Mouse (Mus musculus) ES-E14 (cell line): Measurements from ENCODE around the gene Tnks1bp1. TPM values are rescaled to one million over a fixed set of nuclear protein-coding genes. Genes with fewer than 3 reads are reported as not detected.

Source experiments
- DNase-seq: peaks from one replicate; pipeline ENCODE4 v3.0.0-alpha.2; 2013; ENCODE audit warnings: low read depth, low spot score
- H3K27ac ChIP-seq: 2 replicates; pipeline ENCODE4 v1.5.1; 2012; ENCODE audit warnings: low read depth, mild to moderate bottlenecking, low read length, moderate library complexity, mixed read lengths; ENCODE audit not compliant: poor library complexity, insufficient read depth, severe bottlenecking
- H3K36me3 ChIP-seq: 2 replicates; pipeline ENCODE4 v1.6.1; 2012; ENCODE audit warnings: mild to moderate bottlenecking, low read length, moderate library complexity, mixed read lengths; ENCODE audit not compliant: control insufficient read depth, poor library complexity, insufficient read depth, severe bottlenecking
- H3K4me1 ChIP-seq, 2 experiments: fragments of 150-350 bp in 1 of 2; sonication (generic) in 1 of 2; 2 replicates each; pipeline ENCODE4 v1.6.1; 2012; ENCODE audit warnings: low read length in 2 of 2, mild to moderate bottlenecking in 1 of 2, mixed read lengths in 1 of 2; ENCODE audit not compliant: control insufficient read depth in 2 of 2, insufficient read depth in 2 of 2, poor library complexity in 1 of 2
- H3K4me3 ChIP-seq, 2 experiments: fragments of 150-350 bp in 1 of 2; sonication (generic) in 1 of 2; 2 replicates each; pipeline ENCODE4 v1.5.1; 2012; ENCODE audit warnings: low read length in 2 of 2, low read depth in 1 of 2, mild to moderate bottlenecking in 1 of 2, mixed read lengths in 1 of 2; ENCODE audit not compliant: insufficient read depth in 1 of 2, poor library complexity in 1 of 2, severe bottlenecking in 1 of 2
- H3K9ac ChIP-seq: 2 replicates; pipeline ENCODE4 v1.6.1; 2012; ENCODE audit warnings: low read depth, mild to moderate bottlenecking, low read length, mixed read lengths; ENCODE audit not compliant: poor library complexity, insufficient read depth, severe bottlenecking
- H3K9me3 ChIP-seq: fragments of 150-350 bp; sonication (generic); 2 replicates; pipeline ENCODE4 v1.6.1; 2012; ENCODE audit warnings: low read depth, mild to moderate bottlenecking, low read length; ENCODE audit not compliant: control insufficient read depth, insufficient read depth
- CHD2 ChIP-seq: IDR thresholded peaks from 2 replicates; pipeline ENCODE4 v1.6.1; 2014; ENCODE audit warnings: mild to moderate bottlenecking, low read depth, low read length, inconsistent platforms
- HCFC1 ChIP-seq: IDR thresholded peaks from 2 replicates; pipeline ENCODE4 v1.6.1; 2012; ENCODE audit warnings: low read length, inconsistent platforms, borderline replicate concordance; ENCODE audit not compliant: insufficient read depth
- MAFK ChIP-seq: IDR thresholded peaks from 2 replicates; pipeline ENCODE4 v1.6.1; 2014; ENCODE audit warnings: mild to moderate bottlenecking, low read depth, low read length, inconsistent platforms; ENCODE audit not compliant: insufficient read depth
- ZC3H11A ChIP-seq: IDR thresholded peaks from 2 replicates; pipeline ENCODE4 v1.6.1; 2012; ENCODE audit warnings: low read depth, mild to moderate bottlenecking, inconsistent platforms, low read length, borderline replicate concordance
- ZNF384 ChIP-seq: IDR thresholded peaks from 2 replicates; pipeline ENCODE4 v1.6.1; 2012; ENCODE audit warnings: low read depth, low read length, inconsistent platforms
- in situ Hi-C, 2 experiments: fragments of 600-800 bp; cut with MboI; formaldehyde crosslinking; loops; one replicate each; pipeline ENCODE4 v1.15.1; 2025; ENCODE audit warnings: low sequenced_read_pairs in 2 of 2, inconsistent platforms in 1 of 2; ENCODE audit not compliant: unreplicated experiment in 2 of 2
- total RNA-seq: library from RNA; depleted of rRNA; stranded (reverse); fragments of 300-350 nt; gene quantifications from 2 replicates; pipeline ENCODE4 v1.2.3, GENCODE M21; 2012

The Tnks1bp1 gene
- total RNA-seq, 1 experiment = 36.7 TPM

- H3K4me1 ChIP-seq = no peaks in the 10 kb centered on the region
- DNase-seq = no peak
- H3K9me3 ChIP-seq = no peaks in the 10 kb centered on the region
- H3K4me3 ChIP-seq = no peak overlapping the region
- no peaks in the 10 kb centered on the region for H3K36me3 ChIP-seq
- H3K27ac ChIP-seq = no peak overlapping the region
- TF ChIP-seq CHD2 (no peak), HCFC1 (no peak), MAFK (no peak), ZC3H11A (no peak), ZNF384 (no peak)
- no peak overlapping the region for H3K9ac ChIP-seq
- in situ Hi-C loops = no loop called here
Measured at GRCm38 (mm10) chr2:85095906-85096305, 48.1 kb downstream of the Tnks1bp1 start.

- H3K4me1 ChIP-seq = no peaks in the 10 kb centered on the region
- in situ Hi-C loops = no loop called here
- no peak overlapping the region for H3K9ac ChIP-seq
- H3K27ac ChIP-seq = no peak overlapping the region
- H3K4me3 ChIP-seq = no peak overlapping the region
- H3K36me3 ChIP-seq = no peaks in the 10 kb centered on the region
- TF ChIP-seq ZNF384 = no peak
- TF ChIP-seq CHD2 = no peak
- no peak for TF ChIP-seq HCFC1
- TF ChIP-seq ZC3H11A = no peak
- TF ChIP-seq MAFK = no peak
- DNase-seq = no peak
- no peaks in the 10 kb centered on the region for H3K9me3 ChIP-seq
Measured at GRCm38 (mm10) chr2:85098014-85098413, 50.2 kb downstream of the Tnks1bp1 start.

GRCm38 (mm10) chr2:85098824-85099511 is 51.1 kb downstream of the Tnks1bp1 start:
- DNase-seq = no peak
- H3K36me3 ChIP-seq = no peaks in the 10 kb centered on the region
- H3K9ac ChIP-seq = no peak overlapping the region
- H3K4me1 ChIP-seq = no peaks in the 10 kb centered on the region
- H3K4me3 ChIP-seq = no peak overlapping the region
- no peak overlapping the region for H3K27ac ChIP-seq
- in situ Hi-C loops = no loop called here
- no peaks in the 10 kb centered on the region for H3K9me3 ChIP-seq
- no peak for TF ChIP-seq ZC3H11A
- TF ChIP-seq ZNF384 = no peak
- TF ChIP-seq HCFC1 = no peak
- TF ChIP-seq CHD2 = no peak
- no peak for TF ChIP-seq MAFK

- Histone ChIP-seq H3K36me3 (no peaks in the 10 kb centered on the region), H3K4me3 (no peak overlapping the region), H3K9me3 (no peaks in the 10 kb centered on the region), H3K4me1 (no peaks in the 10 kb centered on the region), H3K9ac (no peak overlapping the region), H3K27ac (no peak overlapping the region)
- no peak for DNase-seq
- in situ Hi-C loops = no loop called here
- TF ChIP-seq MAFK (no peak), HCFC1 (no peak)
Measured at GRCm38 (mm10) chr2:85103201-85103600, 55.4 kb downstream of the Tnks1bp1 start.
